Mouse (Mus musculus): ENCODE measurements around the gene Rap1a. TPM values are rescaled to one million over a fixed set of nuclear protein-coding genes. Genes with fewer than 3 reads are reported as not detected.

Gene Rap1a
- polyA plus RNA-seq, 2 experiments = 37.4 to 86.2 TPM

DNA sequence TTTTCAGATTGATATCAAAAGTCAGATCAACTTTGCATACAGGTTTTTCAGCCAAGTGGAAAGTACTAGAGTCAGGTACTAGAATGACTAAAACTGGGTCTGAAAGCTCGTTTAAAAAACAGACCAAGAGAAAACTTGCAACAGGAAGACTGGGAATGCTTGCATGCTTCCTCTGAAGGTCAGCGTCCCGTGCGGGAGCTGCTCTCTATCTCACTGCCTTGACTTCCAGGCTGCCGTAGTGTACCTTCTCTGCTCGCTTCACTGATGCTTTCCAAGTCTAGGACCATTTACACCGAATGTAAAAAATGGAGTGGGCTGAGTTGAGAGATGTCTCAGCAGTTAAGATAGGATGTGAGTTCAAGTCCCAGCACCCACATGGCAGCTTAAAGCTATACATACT, 8.8 kb downstream of the Rap1a start:
- Histone ChIP-seq H3K4me1 (replicated peaks; ENCODE audit: control insufficient read depth in 2 of 2, insufficient read depth in 2 of 2, low read length in 1 of 2) (peaks cover 3 to 6% of the 10 kb centered on the region in 2 experiments), H3K27me3 (ENCODE audit: control insufficient read depth, insufficient read depth, low read length) (no peaks in the 10 kb centered on the region), H3K27ac (no peak overlapping the region), H3K4me2 (ENCODE audit: low read depth) (no peak overlapping the region), H3K36me3 (replicated peaks; ENCODE audit: control insufficient read depth, insufficient read depth, low read depth) (peaks cover 3% of the 10 kb centered on the region), H3K9me3 (ENCODE audit: control insufficient read depth, low read length) (no peaks in the 10 kb centered on the region), H3K9ac (replicated peaks) (no peak overlapping the region), H3K4me3 (ENCODE audit: insufficient read depth in 1 of 2, low read depth in 2 of 2, low read length in 2 of 2) (no peak overlapping the region)
- ATAC-seq (ENCODE audit: insufficient read depth) (no peak), DNase-seq (ENCODE audit: low read depth in 3 of 3, low spot score in 3 of 3) (no peak)
- WGBS (ENCODE audit: insufficient replicate concordance) = 82% methylated on average over 7 of the region's 7 CpGs
- TF ChIP-seq CTCF (IDR thresholded peaks at IDR 0.05; ENCODE audit: low read depth) (no peak), EP300 (IDR thresholded peaks at IDR 0.05; ENCODE audit: low read depth) (no peak)

GRCm38 (mm10) chr3:105791129-105791528, 10.0 kb downstream of the Rap1a start:
- H3K4me3 ChIP-seq (ENCODE audit: insufficient read depth in 1 of 2, low read depth in 2 of 2, low read length in 2 of 2) = no peak overlapping the region
- no peak overlapping the region for H3K4me2 ChIP-seq (ENCODE audit: low read depth)
- DNase-seq (ENCODE audit: low read depth in 3 of 3, low spot score in 3 of 3) = no peak
- no peak overlapping the region for H3K9ac ChIP-seq (replicated peaks)
- ATAC-seq (ENCODE audit: insufficient read depth) = no peak
- TF ChIP-seq CTCF (IDR thresholded peaks at IDR 0.05; ENCODE audit: low read depth) = no peak
- TF ChIP-seq EP300 (IDR thresholded peaks at IDR 0.05; ENCODE audit: low read depth) = no peak
- peaks cover 3 to 5% of the 10 kb centered on the region in 2 experiments for H3K4me1 ChIP-seq (replicated peaks; ENCODE audit: control insufficient read depth in 2 of 2, insufficient read depth in 2 of 2, low read length in 1 of 2)
- WGBS (ENCODE audit: insufficient replicate concordance) = 83% methylated on average over 2 of the region's 2 CpGs
- H3K27me3 ChIP-seq (ENCODE audit: control insufficient read depth, insufficient read depth, low read length) = no peaks in the 10 kb centered on the region
- H3K36me3 ChIP-seq (replicated peaks; ENCODE audit: control insufficient read depth, insufficient read depth, low read depth) = peaks cover 3% of the 10 kb centered on the region
- H3K9me3 ChIP-seq (ENCODE audit: control insufficient read depth, low read length) = no peaks in the 10 kb centered on the region
- no peak overlapping the region for H3K27ac ChIP-seq

DNA sequence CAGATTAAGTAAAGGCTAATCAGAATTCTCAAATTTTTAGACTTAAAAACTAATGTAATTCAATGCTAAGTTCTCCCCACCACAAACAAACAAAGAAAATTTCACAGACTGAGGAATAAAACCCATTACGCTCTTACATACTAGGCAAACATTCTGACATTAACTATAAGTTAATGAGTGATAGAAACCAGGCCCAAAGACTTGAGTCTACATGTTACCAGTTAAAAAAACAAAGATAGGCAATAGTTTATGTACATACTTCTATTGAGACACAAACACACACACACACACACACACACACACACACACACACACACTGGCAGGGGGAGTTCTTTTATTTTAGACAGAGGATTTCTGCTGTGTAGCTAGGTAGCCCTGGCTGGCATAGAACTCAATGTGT, 10.8 kb downstream of the Rap1a start:
- Histone ChIP-seq H3K4me3 (ENCODE audit: insufficient read depth in 1 of 2, low read depth in 2 of 2, low read length in 2 of 2) (no peak overlapping the region), H3K9ac (replicated peaks) (no peak overlapping the region), H3K4me1 (replicated peaks; ENCODE audit: control insufficient read depth in 2 of 2, insufficient read depth in 2 of 2, low read length in 1 of 2) (peaks cover 2 to 4% of the 10 kb centered on the region in 2 experiments), H3K36me3 (replicated peaks; ENCODE audit: control insufficient read depth, insufficient read depth, low read depth) (peaks cover 3% of the 10 kb centered on the region), H3K27ac (no peak overlapping the region), H3K4me2 (ENCODE audit: low read depth) (no peak overlapping the region), H3K9me3 (ENCODE audit: control insufficient read depth, low read length) (no peaks in the 10 kb centered on the region), H3K27me3 (ENCODE audit: control insufficient read depth, insufficient read depth, low read length) (no peaks in the 10 kb centered on the region)
- ATAC-seq (ENCODE audit: insufficient read depth) (no peak), DNase-seq (ENCODE audit: low read depth in 3 of 3, low spot score in 3 of 3) (no peak)
- WGBS (ENCODE audit: insufficient replicate concordance) = 90% methylated on average over 1 of the region's 1 CpGs
- TF ChIP-seq EP300 (IDR thresholded peaks at IDR 0.05; ENCODE audit: low read depth) (no peak), CTCF (IDR thresholded peaks at IDR 0.05; ENCODE audit: low read depth) (no peak)

GRCm38 (mm10) chr3:105789776-105790175, 11.4 kb downstream of the Rap1a start:
- no peak for DNase-seq (ENCODE audit: low read depth in 3 of 3, low spot score in 3 of 3)
- WGBS (ENCODE audit: insufficient replicate concordance) = 79% methylated on average over 1 of the region's 1 CpGs
- Histone ChIP-seq H3K4me1 (replicated peaks; ENCODE audit: control insufficient read depth in 2 of 2, insufficient read depth in 2 of 2, low read length in 1 of 2) (peaks cover 0 to 6% of the 10 kb centered on the region in 2 experiments; a peak in 1 of 4 replicates), H3K9me3 (ENCODE audit: control insufficient read depth, low read length) (no peaks in the 10 kb centered on the region), H3K27ac (no peak overlapping the region), H3K4me3 (ENCODE audit: insufficient read depth in 1 of 2, low read depth in 2 of 2, low read length in 2 of 2) (no peak overlapping the region), H3K36me3 (replicated peaks; ENCODE audit: control insufficient read depth, insufficient read depth, low read depth) (peaks cover 3% of the 10 kb centered on the region), H3K27me3 (ENCODE audit: control insufficient read depth, insufficient read depth, low read length) (no peaks in the 10 kb centered on the region), H3K4me2 (ENCODE audit: low read depth) (no peak overlapping the region), H3K9ac (replicated peaks) (no peak overlapping the region)
- ATAC-seq (ENCODE audit: insufficient read depth) = no peak
- TF ChIP-seq EP300 (IDR thresholded peaks at IDR 0.05; ENCODE audit: low read depth) = no peak
- no peak for TF ChIP-seq CTCF (IDR thresholded peaks at IDR 0.05; ENCODE audit: low read depth)

DNA sequence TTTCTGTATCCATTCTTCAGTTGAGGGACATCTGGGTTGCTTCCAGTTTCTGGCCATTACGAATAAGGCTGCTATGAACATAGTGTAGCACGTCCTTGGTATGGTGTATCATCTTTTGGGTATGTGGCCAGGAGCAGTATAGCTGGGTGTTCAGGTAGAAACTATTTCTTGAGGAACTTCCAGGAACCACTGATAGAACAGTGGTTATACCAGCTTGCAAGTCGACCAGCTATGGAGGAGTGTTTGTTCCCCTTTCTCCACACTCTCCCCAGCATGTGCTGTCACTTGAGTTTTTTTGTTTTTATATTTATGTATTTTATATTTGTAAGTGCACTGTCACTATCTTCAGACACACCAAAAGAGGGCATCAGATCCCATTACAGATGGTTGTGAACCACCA, 13.8 kb downstream of the Rap1a start:
- no peak for DNase-seq (ENCODE audit: low read depth in 3 of 3, low spot score in 3 of 3)
- H3K9me3 ChIP-seq (ENCODE audit: control insufficient read depth, low read length) = no peaks in the 10 kb centered on the region
- peaks cover 0 to 6% of the 10 kb centered on the region in 2 experiments; a peak in 2 of 4 replicates for H3K4me1 ChIP-seq (replicated peaks; ENCODE audit: control insufficient read depth in 2 of 2, insufficient read depth in 2 of 2, low read length in 1 of 2)
- ATAC-seq (ENCODE audit: insufficient read depth) = no peak
- no peak for TF ChIP-seq CTCF (IDR thresholded peaks at IDR 0.05; ENCODE audit: low read depth)
- TF ChIP-seq EP300 (IDR thresholded peaks at IDR 0.05; ENCODE audit: low read depth) = no peak
- WGBS (ENCODE audit: insufficient replicate concordance) = 70% methylated on average over 3 of the region's 3 CpGs
- H3K36me3 ChIP-seq (replicated peaks; ENCODE audit: control insufficient read depth, insufficient read depth, low read depth) = peaks cover 3% of the 10 kb centered on the region
- H3K27me3 ChIP-seq (ENCODE audit: control insufficient read depth, insufficient read depth, low read length) = no peaks in the 10 kb centered on the region
- H3K4me2 ChIP-seq (ENCODE audit: low read depth) = no peak overlapping the region
- no peak overlapping the region for H3K27ac ChIP-seq
- no peak overlapping the region for H3K4me3 ChIP-seq (ENCODE audit: insufficient read depth in 1 of 2, low read depth in 2 of 2, low read length in 2 of 2)
- no peak overlapping the region for H3K9ac ChIP-seq (replicated peaks)

All from liver, embryonic 14.5 days (tissue).